In the genomic region with DNA sequence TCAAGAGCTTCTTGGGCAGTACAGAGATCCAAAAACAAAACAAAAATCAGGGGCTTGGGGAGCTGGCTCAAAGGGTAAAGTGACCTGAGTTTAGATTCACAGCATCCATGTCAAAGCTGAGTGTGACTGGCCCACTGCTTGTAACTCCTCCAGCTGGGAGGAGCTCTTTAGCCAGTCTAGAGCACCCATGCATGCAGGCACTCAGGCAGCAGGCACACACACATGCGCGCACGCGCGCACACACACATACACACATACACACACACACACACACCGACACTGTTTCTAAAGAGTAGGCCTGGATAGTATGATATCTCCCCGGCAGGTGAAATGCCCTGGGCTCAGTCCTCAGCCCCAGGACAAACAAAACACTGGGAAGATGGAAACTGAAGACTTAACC, we compare ENCODE assay signal across 19 mouse cellular contexts. TPM values are rescaled to one million over a fixed set of nuclear protein-coding genes. Genes with fewer than 3 reads are reported as not detected.
A peak's percentile ranks its signal among the peaks of the same experiment; 100 is the strongest.
DNase-seq lines count a peak whose midpoint lies in the region; ATAC-seq and TF ChIP-seq lines count a peak whose summit lies in the region.
"Had no signal": no experiment of that assay in that cellular context is flagged by ENCODE, and none has a peak within 500 bp of the region (broad histone marks: within the 10 kb centered on the region; RNA-seq: fewer than 3 reads in every experiment).

No protein-coding gene starts in this region.

- no peaks in the 10 kb centered on the region for H3K9me3 ChIP-seq in kidney, postnatal 0 days (replicated peaks; ENCODE audit: low read length)
- no peaks in the 10 kb centered on the region for H3K9me3 ChIP-seq in kidney, embryonic 14.5 days (ENCODE audit: control insufficient read depth, low read length)
- no peaks in the 10 kb centered on the region for H3K9me3 ChIP-seq in neural tube, embryonic 12.5 days
- no peaks in the 10 kb centered on the region for H3K9me3 ChIP-seq in neural tube, embryonic 15.5 days (replicated peaks)
- H3K9me3 ChIP-seq: embryonic facial prominence, embryonic 12.5 days; forebrain, embryonic 15.5 days; heart, embryonic 13.5 days; hindbrain, embryonic 15.5 days had no signal

- H3K27me3 ChIP-seq in kidney, postnatal 0 days (ENCODE audit: insufficient read depth, low read length), result no peaks in the 10 kb centered on the region
- H3K27me3 ChIP-seq in kidney, embryonic 14.5 days (ENCODE audit: control insufficient read depth, insufficient read depth, low read length), result no peaks in the 10 kb centered on the region
- no peaks in the 10 kb centered on the region for H3K27me3 ChIP-seq in neural tube, embryonic 12.5 days (replicated peaks)
- no peaks in the 10 kb centered on the region for H3K27me3 ChIP-seq in neural tube, embryonic 15.5 days (replicated peaks)
- H3K27me3 ChIP-seq: embryonic facial prominence, embryonic 12.5 days; forebrain, embryonic 15.5 days; heart, embryonic 13.5 days; hindbrain, embryonic 15.5 days had no signal

- H3K27ac ChIP-seq in kidney, postnatal 0 days, result no peak overlapping the region
- no peak overlapping the region for H3K27ac ChIP-seq in kidney, embryonic 14.5 days (ENCODE audit: low read depth, low read length)
- H3K27ac ChIP-seq in neural tube, embryonic 12.5 days, result no peak overlapping the region
- H3K27ac ChIP-seq in neural tube, embryonic 15.5 days (replicated peaks), result no peak overlapping the region
- H3K27ac ChIP-seq: embryonic facial prominence, embryonic 12.5 days; forebrain, embryonic 15.5 days; heart, embryonic 13.5 days; hindbrain, embryonic 15.5 days had no signal

- H3K9ac ChIP-seq in kidney, postnatal 0 days (ENCODE audit: low read depth, low read length), result no peak overlapping the region
- H3K9ac ChIP-seq in kidney, embryonic 14.5 days (ENCODE audit: low read depth, low read length), result no peak overlapping the region
- H3K9ac ChIP-seq in neural tube, embryonic 12.5 days, result peak overlapping the region; percentile 8; the same call in 1 of the 2 replicates
- no peak overlapping the region for H3K9ac ChIP-seq in neural tube, embryonic 15.5 days (replicated peaks)
- H3K9ac ChIP-seq: embryonic facial prominence, embryonic 12.5 days; forebrain, embryonic 15.5 days; heart, embryonic 13.5 days; hindbrain, embryonic 15.5 days had no signal

- H3K4me1 ChIP-seq in kidney, postnatal 0 days (replicated peaks; ENCODE audit: insufficient read depth, low read length), result peaks cover 19% of the 10 kb centered on the region; the same call in 1 of the 2 replicates
- H3K4me1 ChIP-seq in kidney, embryonic 14.5 days (ENCODE audit: control insufficient read depth, insufficient read depth, low read length), result peaks cover 24% of the 10 kb centered on the region
- H3K4me1 ChIP-seq in neural tube, embryonic 12.5 days, result peaks cover 5% of the 10 kb centered on the region; the same call in 1 of the 2 replicates
- H3K4me1 ChIP-seq in neural tube, embryonic 15.5 days, result peaks cover 21% of the 10 kb centered on the region

- ATAC-seq in kidney, postnatal 0 days (replicated peaks; ENCODE audit: low FRiP score, low read depth), result no peak
- no peak for ATAC-seq in kidney, embryonic 14.5 days (ENCODE audit: low FRiP score, low TSS enrichment)
- ATAC-seq in neural tube, embryonic 12.5 days (ENCODE audit: low FRiP score, low read depth), result no peak
- ATAC-seq in neural tube, embryonic 15.5 days (ENCODE audit: low FRiP score), result no peak
- ATAC-seq: forebrain, embryonic 15.5 days had no signal

- WGBS in kidney, postnatal 0 days, result 66% methylated on average over 7 of the region's 7 CpGs
- 83% methylated on average over 7 of the region's 7 CpGs for WGBS in kidney, embryonic 14.5 days
- WGBS in neural tube, embryonic 12.5 days, result 95% methylated on average over 7 of the region's 7 CpGs
- 94% methylated on average over 7 of the region's 7 CpGs for WGBS in neural tube, embryonic 15.5 days

- TF ChIP-seq CTCF in kidney, postnatal 0 days (IDR thresholded peaks at IDR 0.05; ENCODE audit: low read depth), result no peak

- no peak overlapping the region for H3K4me2 ChIP-seq in kidney, postnatal 0 days (ENCODE audit: low read length)
- no peak overlapping the region for H3K4me2 ChIP-seq in kidney, embryonic 14.5 days (replicated peaks; ENCODE audit: low read depth, low read length)
- no peak overlapping the region for H3K4me2 ChIP-seq in neural tube, embryonic 12.5 days (replicated peaks)
- H3K4me2 ChIP-seq in neural tube, embryonic 15.5 days, result no peak overlapping the region
- H3K4me2 ChIP-seq: embryonic facial prominence, embryonic 12.5 days; forebrain, embryonic 15.5 days; heart, embryonic 13.5 days; hindbrain, embryonic 15.5 days had no signal

- peak; percentile 51 for DNase-seq in kidney, postnatal 0 days (ENCODE audit: low spot score)
- peak; percentile 62 for DNase-seq in CD4-positive helper T cell, adult 2 months (ENCODE audit: low read depth, low spot score)
- peak; percentile 61 for DNase-seq in naive thymus-derived CD4-positive, alpha-beta T cell, adult 2 months (ENCODE audit: low read depth)
- DNase-seq in cerebellum, postnatal 25 days, result no peak
- DNase-seq: adrenal gland, adult 8-10 months; cerebellum, adult 11 months; cerebellum, adult 8-10 months; cerebellum, postnatal 14 days; gastrocnemius, postnatal 36 days; heart, postnatal 36 days had no signal

- no peak overlapping the region for H3K4me3 ChIP-seq in kidney, postnatal 0 days (replicated peaks; ENCODE audit: low read depth, low read length)
- no peak overlapping the region for H3K4me3 ChIP-seq in kidney, embryonic 14.5 days (ENCODE audit: low read length)
- H3K4me3 ChIP-seq in neural tube, embryonic 12.5 days, result no peak overlapping the region
- H3K4me3 ChIP-seq in neural tube, embryonic 15.5 days (replicated peaks), result no peak overlapping the region
- H3K4me3 ChIP-seq: embryonic facial prominence, embryonic 12.5 days; forebrain, embryonic 15.5 days; heart, embryonic 13.5 days; hindbrain, embryonic 15.5 days had no signal

- H3K36me3 ChIP-seq in kidney, postnatal 0 days (ENCODE audit: insufficient read depth, low read length), result peaks cover 20% of the 10 kb centered on the region
- H3K36me3 ChIP-seq in kidney, embryonic 14.5 days (ENCODE audit: control insufficient read depth, insufficient read depth, low read length), result peaks cover 57% of the 10 kb centered on the region
- peaks cover 57% of the 10 kb centered on the region for H3K36me3 ChIP-seq in neural tube, embryonic 12.5 days
- peaks cover 63% of the 10 kb centered on the region for H3K36me3 ChIP-seq in neural tube, embryonic 15.5 days

RNA-seq across cellular contexts. Expression of a gene that starts 8.7 kb away (rescaled TPM):
- 83.2 and 84.2 TPM in 2 replicates for polyA plus RNA-seq in kidney, postnatal 0 days (2015; fragmentation: Nextera tagmentation; extraction: Ambion mirVana)
- polyA plus RNA-seq in kidney, embryonic 14.5 days (2014; fragmentation: Nextera tagmentation; extraction: Ambion mirVana), result 92.0 and 97.5 TPM in 2 replicates
- 67.3 and 69.4 TPM in 2 replicates for polyA plus RNA-seq in neural tube, embryonic 12.5 days (2016; fragmentation: Nextera tagmentation; extraction: Ambion mirVana)
- 105 and 111 TPM in 2 replicates for polyA plus RNA-seq in neural tube, embryonic 15.5 days (2015; fragmentation: Nextera tagmentation; extraction: Ambion mirVana)

RNA-seq across cellular contexts. Expression of a gene that starts 17.2 kb away (rescaled TPM):
- 12.2 and 13.9 TPM in 2 replicates for polyA plus RNA-seq in kidney, postnatal 0 days (2015; fragmentation: Nextera tagmentation; extraction: Ambion mirVana)
- 14.0 and 15.8 TPM in 2 replicates for polyA plus RNA-seq in kidney, embryonic 14.5 days (2014; fragmentation: Nextera tagmentation; extraction: Ambion mirVana)
- polyA plus RNA-seq in neural tube, embryonic 12.5 days (2016; fragmentation: Nextera tagmentation; extraction: Ambion mirVana), result 26.2 and 27.8 TPM in 2 replicates
- polyA plus RNA-seq in neural tube, embryonic 15.5 days (2015; fragmentation: Nextera tagmentation; extraction: Ambion mirVana), result 72.1 and 80.9 TPM in 2 replicates

RNA-seq across cellular contexts. Expression of a gene that starts 20.0 kb away (rescaled TPM):
- 107 TPM in 2 replicates for polyA plus RNA-seq in kidney, postnatal 0 days (2015; fragmentation: Nextera tagmentation; extraction: Ambion mirVana)
- polyA plus RNA-seq in kidney, embryonic 14.5 days (2014; fragmentation: Nextera tagmentation; extraction: Ambion mirVana), result 116 and 121 TPM in 2 replicates
- 73.6 and 75.9 TPM in 2 replicates for polyA plus RNA-seq in neural tube, embryonic 12.5 days (2016; fragmentation: Nextera tagmentation; extraction: Ambion mirVana)
- 88.7 and 99.0 TPM in 2 replicates for polyA plus RNA-seq in neural tube, embryonic 15.5 days (2015; fragmentation: Nextera tagmentation; extraction: Ambion mirVana)

RNA-seq across cellular contexts. Expression of a gene that starts 22.6 kb away (rescaled TPM):
- 0.03 TPM in 1 of 2 replicates, not detected in the other for polyA plus RNA-seq in kidney, postnatal 0 days (2015; fragmentation: Nextera tagmentation; extraction: Ambion mirVana)
- polyA plus RNA-seq in kidney, embryonic 14.5 days (2014; fragmentation: Nextera tagmentation; extraction: Ambion mirVana), result not detected in 2 replicates
- polyA plus RNA-seq in neural tube, embryonic 12.5 days (2016; fragmentation: Nextera tagmentation; extraction: Ambion mirVana), result not detected in 2 replicates
- not detected in 2 replicates for polyA plus RNA-seq in neural tube, embryonic 15.5 days (2015; fragmentation: Nextera tagmentation; extraction: Ambion mirVana)
- polyA plus RNA-seq: embryonic facial prominence, embryonic 12.5 days; forebrain, embryonic 11.5 days; forebrain, embryonic 15.5 days; heart, embryonic 13.5 days; hindbrain, embryonic 11.5 days had no signal

RNA-seq across cellular contexts. Expression of a gene that starts 26.8 kb away (rescaled TPM):
- polyA plus RNA-seq in kidney, postnatal 0 days (2015; fragmentation: Nextera tagmentation; extraction: Ambion mirVana), result 0.08 and 0.13 TPM in 2 replicates
- polyA plus RNA-seq in kidney, embryonic 14.5 days (2014; fragmentation: Nextera tagmentation; extraction: Ambion mirVana), result 0.06 and 0.09 TPM in 2 replicates
- polyA plus RNA-seq in neural tube, embryonic 12.5 days (2016; fragmentation: Nextera tagmentation; extraction: Ambion mirVana), result 0.13 and 0.19 TPM in 2 replicates
- polyA plus RNA-seq in neural tube, embryonic 15.5 days (2015; fragmentation: Nextera tagmentation; extraction: Ambion mirVana), result 0.20 and 0.28 TPM in 2 replicates
- polyA plus RNA-seq: embryonic facial prominence, embryonic 12.5 days; forebrain, embryonic 11.5 days; heart, embryonic 13.5 days; hindbrain, embryonic 11.5 days had no signal

Comparison
In these comparisons a context has a peak if more than half of its experiments do, and no peak if none do; other contexts are left out.
1. DNase-seq: peak in kidney, postnatal 0 days (single experiment), CD4-positive helper T cell, adult 2 months (single experiment) and naive thymus-derived CD4-positive, alpha-beta T cell, adult 2 months (single experiment); none in cerebellum, postnatal 25 days (0 of 2).